Mouse (Mus musculus): ENCODE measurements at regions not wholly inside any gene's neighbourhood (a gene's known extent, or its start where the extent isn't known, plus 50 kb on each side); places are given as distances from the start of the nearest gene placed in this dataset.

DNA sequence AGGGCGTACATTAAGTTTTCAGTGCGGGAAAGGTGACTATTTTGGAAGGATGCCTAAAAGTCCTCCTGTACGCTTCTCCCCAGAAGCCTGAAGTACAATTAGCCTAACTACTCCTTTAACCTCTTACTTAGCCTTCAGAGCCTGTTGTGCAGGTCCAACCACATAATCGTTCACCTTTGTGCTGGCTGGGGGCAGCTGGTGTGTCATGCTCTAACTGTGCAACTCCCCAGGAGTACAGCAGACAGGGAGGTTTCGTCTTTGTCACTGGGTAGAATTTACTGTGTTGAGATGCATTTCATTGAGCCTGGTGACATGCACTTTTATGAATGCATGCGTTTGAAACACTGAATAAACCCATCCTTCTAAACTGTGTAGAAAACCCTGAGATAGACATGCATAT is 143.6 kb upstream of the Sash1 start:
- DNase-seq (ENCODE audit: low read depth, low spot score): no peak
- 34% methylated on average over 6 of the region's 6 CpGs for WGBS

DNA sequence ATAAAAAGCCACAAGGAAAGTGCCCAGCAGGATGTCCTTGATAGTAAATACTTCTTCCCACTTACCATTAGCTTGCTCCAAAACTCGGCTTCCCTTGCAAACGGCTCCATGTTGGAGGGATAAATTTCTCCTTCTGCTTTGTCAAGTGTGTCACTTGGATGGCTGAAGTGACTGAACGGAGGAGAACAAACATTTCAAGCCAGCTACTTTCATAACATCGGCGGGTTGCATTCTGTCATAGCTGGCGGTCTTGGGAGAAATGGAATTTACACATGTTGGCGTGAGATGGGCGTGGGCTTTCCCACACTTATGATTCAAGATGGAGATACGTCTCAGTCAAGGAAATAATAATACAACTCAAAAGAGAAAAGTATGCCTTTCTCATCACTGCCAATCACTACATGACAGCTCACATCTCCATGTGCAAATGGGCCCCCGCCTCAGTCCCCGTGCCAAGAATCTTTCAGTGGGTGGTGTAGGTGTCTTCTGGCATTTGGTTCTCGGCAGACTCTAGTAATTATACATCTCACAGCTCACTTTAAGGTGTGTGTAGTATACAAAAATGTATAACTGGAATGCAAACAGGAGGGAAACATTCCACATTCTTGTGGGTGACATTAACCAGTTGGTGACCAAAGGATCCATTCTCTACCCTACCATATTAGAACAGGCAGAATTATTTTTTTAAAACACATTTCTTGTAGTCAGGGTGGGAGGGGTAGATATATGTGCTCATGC is 141.4 kb upstream of the Sash1 start:
- 83% methylated on average over 12 of the region's 12 CpGs for WGBS
- DNase-seq (ENCODE audit: low read depth, low spot score): no peak

DNA sequence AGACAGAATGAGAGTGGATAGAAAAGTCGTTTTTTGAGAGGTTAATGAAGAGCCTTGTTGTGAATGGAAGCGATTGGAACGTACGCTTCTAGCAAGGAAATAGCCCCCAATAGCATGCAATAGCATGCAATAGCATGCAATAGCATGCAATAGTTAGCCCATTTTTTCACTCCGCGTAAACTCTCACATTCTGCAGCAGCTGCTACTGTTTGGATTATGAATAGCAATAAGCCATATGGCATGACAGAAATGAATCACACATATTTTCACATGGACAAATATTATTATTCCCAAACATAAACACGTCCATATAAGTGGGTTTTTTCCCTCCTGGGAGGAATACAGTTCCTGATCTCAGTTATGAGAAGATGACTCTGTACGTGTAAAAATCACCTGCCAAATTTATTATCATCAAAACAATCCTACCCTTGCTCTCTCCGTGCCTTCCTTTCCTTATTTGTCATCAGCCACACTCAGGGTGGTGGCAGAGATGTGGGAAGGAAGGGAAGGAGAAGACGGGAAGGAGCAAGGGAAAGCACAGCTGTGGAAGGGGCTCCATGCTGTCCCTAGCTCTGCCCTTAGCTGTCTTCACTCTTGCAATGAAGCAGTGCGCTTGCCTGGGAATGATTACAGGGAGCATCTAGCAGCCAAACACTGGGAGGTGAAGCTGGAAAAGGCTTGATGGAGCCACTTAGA is 129.1 kb upstream of the Sash1 start:
- 56% methylated on average over 11 of the region's 11 CpGs for WGBS
- DNase-seq (ENCODE audit: low read depth, low spot score): no peak

DNA sequence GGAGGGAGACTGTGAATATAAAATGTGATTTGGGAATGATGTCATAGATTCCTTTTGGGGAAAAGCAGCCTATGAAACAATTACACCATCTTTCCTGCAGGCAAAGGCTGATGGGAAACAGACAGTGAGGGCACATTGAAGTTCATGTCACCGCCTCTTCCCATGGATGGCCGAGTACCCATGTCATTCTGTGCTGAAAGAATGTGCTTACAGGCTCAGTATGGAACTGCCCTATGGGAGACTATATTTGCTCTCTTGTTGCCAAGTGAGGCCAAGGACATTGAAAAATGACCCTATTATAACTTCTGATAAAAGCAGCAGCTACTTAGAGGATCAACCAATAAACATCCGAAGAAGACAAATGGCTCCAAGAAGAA is 127.7 kb upstream of the Sash1 start:
- DNase-seq (ENCODE audit: low read depth, low spot score): no peak
- WGBS: 76% methylated on average over 3 of the region's 3 CpGs

DNA sequence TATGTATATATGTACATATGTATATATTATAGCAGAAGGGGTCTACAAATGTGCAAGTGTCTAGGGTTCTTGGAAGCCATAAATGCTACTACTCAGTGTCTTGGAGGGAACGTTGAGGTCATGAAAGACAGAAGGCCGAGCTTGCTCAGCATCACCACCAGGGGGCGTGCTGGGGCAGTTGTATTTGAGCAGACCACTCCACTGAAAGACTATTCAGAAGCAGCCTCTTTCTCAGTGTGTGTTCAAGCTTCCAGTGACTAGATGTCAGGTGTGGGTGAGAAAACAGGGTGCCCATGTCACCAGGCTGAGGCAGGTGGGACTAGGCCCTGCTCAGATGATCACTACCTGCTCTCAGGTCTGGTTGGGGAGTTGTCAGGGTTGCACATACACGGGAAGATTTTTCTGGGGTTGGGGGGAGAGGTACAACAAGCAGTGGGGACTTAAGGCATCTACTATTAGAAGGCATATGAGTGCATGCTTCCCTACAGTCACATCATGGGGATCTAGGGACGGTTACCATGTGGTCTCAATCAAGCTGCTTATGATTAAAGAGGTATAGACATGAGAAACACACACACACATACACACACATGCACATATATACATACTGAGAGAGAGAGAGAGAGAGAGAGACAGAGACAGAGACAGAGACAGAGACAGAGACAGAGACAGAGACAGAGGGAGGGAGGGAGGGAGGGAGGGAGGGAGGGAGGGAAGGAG is 127.1 kb upstream of the Sash1 start:
- no peak for DNase-seq (ENCODE audit: low read depth, low spot score)
- WGBS: 36% methylated on average over 5 of the region's 5 CpGs

DNA sequence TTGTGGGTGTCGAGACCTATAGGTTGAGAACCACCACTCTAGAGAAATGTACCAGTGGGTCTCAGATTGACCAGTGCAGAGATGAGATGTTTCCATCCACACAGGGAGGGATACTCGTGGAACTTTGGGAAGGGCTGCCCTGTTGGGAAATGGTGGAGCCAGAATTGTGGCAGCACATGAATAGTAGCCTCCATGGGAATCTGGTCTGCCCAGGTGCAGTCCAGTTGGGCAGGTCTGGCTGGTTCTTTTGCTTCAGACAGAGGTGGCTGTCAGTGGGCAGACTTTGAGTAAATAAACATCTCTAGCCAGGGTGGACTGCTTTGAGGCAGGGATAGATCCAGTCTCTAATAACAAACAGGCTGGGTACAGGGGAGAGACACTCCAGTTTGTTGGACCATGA is 126.0 kb upstream of the Sash1 start:
- DNase-seq (ENCODE audit: low read depth, low spot score): no peak
- 54% methylated on average over 2 of the region's 2 CpGs for WGBS

DNA sequence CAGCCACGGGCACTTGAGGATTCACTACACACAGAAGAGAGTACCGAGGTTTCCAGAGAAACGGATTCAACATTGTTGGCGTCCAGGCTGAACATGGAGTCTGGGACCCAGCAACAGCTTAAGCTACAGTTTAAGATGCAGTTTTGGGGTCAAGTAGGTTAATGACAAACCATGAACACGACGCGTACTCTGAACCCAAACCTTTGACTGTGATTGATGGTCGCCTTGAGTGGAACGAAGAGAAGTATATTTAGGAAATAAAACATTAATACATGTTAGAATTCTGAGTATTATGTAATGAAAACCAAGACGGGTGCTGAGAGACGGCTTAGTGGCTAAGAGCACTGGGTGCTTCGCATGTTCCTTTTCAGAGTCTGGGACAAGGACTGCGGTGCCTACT is 124.3 kb upstream of the Sash1 start:
- WGBS: 93% methylated on average over 13 of the region's 13 CpGs
- no peak for DNase-seq (ENCODE audit: low read depth, low spot score)

DNA sequence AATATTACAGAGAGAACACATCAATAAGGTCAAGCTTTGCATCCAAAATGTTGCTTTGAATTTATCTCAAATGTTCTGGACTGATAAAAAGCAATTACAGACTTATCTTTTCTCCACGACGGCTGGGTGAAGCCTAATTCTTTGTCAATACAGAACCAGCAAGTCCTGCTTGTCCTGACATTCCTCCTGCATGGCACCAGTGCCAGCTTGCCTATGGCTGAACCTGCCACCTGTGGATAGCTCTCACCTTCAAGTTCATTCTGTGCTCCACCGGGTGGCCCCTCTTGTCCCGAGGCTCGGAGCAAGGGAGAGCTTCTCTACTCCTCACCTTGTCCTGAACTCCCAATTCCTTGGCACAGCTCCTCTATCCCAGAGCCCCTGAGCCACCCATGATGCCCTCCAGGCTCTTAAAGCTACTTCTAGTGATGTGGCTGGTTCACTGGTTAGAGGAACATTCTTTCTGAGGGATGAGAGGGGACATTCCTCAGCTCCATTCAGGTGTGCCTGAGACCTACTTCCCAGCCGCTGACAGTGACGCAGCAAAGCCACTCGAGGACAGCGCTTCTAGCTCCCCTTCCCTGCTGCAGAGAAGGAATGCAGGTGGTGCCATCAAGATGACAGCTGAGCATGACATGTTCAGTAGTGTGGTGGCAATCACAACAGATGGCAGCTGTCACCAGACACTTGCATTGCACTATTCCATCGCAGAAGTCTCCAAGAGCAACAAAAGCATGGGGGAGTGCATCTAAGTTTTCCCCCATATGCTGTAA is 119.5 kb upstream of the Sash1 start:
- no peak for DNase-seq (ENCODE audit: low read depth, low spot score)
- WGBS: 59% methylated on average over 10 of the region's 10 CpGs

DNA sequence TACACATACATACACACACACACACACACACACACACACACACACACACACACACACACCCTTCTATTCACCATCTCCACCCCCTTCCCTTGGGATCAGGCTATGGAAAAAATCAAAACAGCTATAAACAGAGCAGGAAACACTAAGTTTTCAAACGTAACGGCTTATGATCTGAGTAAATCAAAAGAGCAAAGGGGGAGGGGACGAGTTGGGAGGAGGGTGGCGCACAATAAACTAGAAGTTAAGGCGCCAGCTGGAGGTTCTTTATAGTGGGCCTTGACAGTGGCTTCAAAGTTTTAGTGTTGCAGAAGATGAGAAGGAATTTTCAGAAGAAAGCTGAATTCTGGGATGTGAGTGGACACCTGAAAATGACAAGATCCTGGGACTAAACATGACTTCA is 116.4 kb upstream of the Sash1 start:
- no peak for DNase-seq (ENCODE audit: low read depth, low spot score)

DNA sequence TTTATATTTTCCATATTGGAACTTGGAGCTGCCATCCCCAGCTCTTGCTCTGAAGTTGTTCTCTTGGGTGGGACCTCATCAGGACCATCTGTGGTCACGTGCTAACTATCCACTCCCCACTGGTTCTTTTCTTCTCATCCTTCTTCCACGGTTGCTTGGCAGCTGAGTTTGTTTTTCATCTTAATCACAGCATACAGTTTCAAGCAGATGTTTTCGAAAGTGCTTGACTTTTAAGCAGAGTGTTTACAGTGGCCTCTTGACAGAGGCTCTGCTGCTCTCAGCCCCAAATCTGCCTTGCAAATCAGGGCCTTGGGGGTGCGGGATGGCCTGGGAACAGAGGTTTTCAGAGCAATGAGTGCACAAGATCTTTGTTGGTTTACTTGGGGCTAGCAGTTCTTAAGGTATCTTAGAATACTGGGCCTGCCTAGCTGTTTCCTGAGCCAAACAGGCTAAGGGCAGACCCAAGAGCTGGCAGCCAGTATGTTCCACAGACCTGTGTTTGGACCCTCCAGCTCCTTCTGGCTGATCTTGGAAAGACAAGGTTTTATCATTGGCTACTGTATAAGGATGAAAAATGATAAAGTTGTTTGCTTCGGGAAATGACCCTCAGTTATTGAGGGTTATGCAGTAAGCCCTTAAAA is 113.0 kb upstream of the Sash1 start:
- no peak for DNase-seq (ENCODE audit: low read depth, low spot score)
- WGBS: 55% methylated on average over 5 of the region's 5 CpGs

More for the DNA sequence above, 116.4 kb upstream of the Sash1 start:
- WGBS: 23% methylated on average over 5 of the region's 5 CpGs

DNA sequence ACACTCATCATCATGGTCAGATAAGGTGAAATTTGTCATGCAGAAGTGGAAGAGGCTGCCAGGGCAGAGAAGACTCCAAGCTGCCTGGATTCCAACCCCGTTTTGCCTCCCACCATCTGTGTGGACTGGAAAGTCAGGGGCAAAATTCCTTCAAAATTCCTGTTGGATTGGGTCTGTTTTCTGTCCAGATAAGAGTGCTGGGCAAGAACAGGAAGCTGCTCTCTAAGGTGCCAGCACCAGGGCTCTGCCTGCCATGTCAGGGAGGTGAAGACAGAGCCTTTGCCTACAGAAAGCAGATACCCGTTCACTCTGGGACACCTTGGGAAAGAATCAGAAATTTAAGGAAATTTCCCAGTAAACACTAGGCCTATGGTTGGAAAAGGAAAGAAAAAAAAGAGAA is 112.5 kb upstream of the Sash1 start:
- DNase-seq (ENCODE audit: low read depth, low spot score): no peak
- WGBS: 76% methylated on average over 2 of the region's 2 CpGs

DNA sequence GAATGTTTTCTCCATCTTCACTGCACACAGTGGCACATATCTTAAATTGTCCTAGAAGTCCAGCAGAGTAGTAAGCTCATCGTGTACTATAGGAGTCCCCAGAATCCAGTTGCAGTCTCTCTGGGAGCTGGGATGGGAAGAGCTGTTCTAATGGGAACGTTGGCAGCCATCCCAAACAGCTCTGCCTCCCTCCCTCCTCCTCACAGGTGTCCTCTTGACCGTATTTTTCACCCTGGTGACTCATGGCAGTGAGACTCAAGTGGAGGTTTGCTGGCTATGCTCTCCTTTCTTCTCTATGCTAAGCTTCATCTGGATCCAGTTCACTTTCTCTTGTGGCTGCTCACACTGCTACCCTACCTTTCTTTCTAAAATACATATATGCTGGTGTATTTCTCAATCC is 109.2 kb upstream of the Sash1 start:
- no peak for DNase-seq (ENCODE audit: low read depth, low spot score)
- 20% methylated on average over 3 of the region's 3 CpGs for WGBS

DNA sequence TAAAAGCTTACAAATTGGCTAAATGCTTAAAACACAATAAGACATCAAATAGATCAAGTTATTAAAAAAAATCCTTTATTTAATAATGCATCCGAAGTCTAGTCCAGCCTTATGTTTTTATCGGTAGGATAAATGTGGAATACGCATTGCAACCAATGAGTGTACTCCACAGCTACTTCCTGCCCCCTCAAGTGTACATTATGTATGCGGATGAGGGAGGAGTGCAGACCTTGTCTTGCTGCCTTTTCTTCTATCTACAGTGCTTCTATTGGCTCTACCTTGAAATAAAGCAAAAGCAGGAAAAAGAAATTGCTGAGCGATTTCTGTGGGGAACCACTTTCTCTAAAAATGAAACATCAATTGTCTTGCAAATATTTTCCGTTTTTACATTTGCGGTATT is 100.5 kb upstream of the Sash1 start:
- WGBS: 92% methylated on average over 7 of the region's 7 CpGs
- DNase-seq (ENCODE audit: low read depth, low spot score): no peak

DNA sequence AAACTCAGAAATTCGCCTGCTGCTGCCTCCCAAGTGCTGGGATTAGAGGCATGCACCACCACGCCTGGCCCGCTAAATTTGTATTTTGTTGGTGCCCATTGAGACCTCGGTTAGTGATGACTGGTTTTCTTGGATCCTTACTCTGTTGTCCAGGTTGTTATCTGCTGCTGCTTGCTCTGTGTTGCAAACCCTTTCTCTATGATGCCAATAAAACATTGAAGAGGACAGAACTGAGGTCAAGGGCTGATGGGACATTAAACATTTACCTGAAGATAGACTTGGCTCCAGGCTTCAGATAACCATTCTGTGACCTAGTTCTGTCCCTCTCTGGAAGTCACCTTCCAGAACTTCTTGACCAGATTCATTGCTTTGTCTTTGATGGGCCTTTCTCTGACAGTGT is 97.5 kb upstream of the Sash1 start:
- WGBS: 75% methylated on average over 4 of the region's 4 CpGs
- DNase-seq (ENCODE audit: low read depth, low spot score): no peak

DNA sequence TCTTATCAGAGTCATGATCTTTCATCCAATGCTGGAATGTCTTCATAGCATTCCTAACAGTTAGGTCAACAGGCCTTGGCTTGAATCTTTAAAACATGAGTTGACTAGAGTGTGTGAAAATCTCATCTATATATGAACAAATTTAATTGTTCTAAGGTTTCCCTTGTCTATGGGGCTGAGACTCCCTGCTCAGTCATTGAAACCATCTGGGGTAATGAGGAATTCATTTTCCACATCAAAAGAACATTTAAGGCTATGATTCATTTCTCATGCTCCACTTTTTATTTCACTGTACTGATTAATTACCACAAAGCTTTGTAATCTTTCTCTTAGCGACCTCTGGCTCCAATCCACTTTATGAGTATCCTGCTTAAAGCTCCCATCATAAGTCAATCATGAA is 94.7 kb upstream of the Sash1 start:
- WGBS: 41% methylated on average over 1 of the region's 1 CpGs
- DNase-seq (ENCODE audit: low read depth, low spot score): no peak

DNA sequence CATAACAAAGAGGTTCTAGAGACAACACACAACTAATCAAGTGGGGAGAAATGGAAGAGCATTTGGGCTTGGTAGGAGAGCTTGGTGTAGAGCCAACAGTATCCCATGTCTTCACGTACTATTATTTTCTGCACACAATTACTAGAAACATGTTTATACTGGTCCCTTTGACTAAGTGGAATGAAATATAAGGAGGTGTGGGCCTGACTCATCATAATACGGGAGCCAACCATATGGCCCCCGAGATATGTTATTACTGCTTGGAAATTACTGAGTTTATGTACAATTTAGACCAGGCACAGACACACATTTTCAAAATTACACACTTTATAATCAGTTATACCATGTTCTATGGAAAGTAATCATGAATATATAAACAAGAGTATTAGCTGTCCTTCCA is 92.7 kb upstream of the Sash1 start:
- DNase-seq (ENCODE audit: low read depth, low spot score): no peak
- WGBS: 87% methylated on average over 3 of the region's 3 CpGs

DNA sequence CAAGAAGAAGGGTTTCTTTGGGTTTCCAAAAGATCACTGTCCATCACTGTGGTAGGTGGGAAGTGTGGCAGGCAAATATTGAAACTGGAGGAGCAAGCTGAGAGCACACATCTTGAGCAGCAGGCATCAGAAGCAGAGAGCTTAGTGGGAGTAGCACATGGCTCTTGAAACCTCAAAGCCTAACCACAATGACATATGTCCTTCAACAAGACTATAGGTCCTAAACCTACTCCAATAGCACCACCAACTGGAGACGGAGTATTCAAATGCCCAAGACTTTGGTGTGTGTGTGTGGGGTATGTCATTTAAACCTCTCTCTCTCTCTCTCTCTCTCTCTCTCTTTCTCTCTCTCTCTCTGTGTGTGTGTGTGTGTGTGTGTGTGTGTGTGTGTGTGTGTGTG is 88.1 kb upstream of the Sash1 start:
- no peak for DNase-seq (ENCODE audit: low read depth, low spot score)
- WGBS: 48% methylated on average over 1 of the region's 1 CpGs

DNA sequence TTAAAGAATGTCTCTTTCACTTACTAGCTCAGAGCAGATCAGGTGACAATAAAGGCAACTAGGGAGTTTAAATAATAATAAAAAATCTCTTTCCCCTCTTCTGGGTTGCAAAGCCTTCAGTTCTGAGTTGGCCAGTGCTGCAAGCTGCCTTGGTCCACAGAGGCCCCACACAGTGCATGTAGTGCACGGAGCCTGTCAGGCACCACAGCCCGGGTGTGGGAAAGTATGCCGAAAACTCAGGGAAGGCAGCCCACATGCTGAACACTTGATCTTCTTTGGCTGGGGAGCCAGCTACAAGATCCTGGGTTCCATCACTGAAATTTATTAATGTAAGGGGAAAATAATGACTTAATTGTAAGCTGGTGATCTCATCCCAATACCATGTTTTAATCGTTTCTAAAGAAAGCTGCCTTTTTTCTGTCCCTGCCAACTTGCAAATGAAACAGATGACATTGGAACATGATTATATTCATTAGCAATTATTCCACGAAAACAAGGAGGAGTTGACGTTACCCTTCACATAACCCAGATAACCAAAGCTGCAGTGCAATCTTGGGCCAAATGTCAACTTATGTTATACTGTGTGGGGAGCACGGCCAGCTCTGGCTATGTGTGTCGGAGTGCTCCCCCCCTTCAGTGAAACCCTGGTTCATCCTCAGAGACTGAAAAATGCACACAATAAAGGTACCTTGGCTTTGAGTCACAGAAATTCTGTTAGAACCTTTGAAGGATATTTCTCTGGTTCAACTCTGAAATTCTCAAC is 87.1 kb upstream of the Sash1 start:
- no peak for DNase-seq (ENCODE audit: low read depth, low spot score)
- WGBS: 73% methylated on average over 8 of the region's 8 CpGs

DNA sequence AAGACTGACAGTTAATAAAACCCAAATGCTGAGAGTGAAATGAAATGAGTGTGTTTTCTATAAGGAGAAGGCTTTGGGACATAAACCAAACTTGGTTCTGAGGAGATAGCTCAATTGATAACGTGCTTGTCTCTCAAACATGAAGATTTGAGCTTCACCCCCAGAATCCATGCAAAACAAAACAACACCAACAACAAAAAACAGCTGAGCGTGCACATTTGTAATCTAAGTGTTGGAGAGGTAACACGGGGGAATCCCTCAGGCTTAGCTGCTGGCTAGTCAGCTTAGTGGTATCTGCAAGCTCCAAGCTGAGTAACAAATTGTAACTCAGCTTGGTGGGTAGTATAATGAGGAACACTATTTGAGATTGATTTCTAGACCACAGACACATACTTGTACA is 84.9 kb upstream of the Sash1 start:
- 76% methylated on average over 3 of the region's 3 CpGs for WGBS

More for the DNA sequence above, 84.9 kb upstream of the Sash1 start:
- DNase-seq (ENCODE audit: low read depth, low spot score): no peak

Measured in large intestine, adult 2 months (tissue).